Mouse (Mus musculus): ENCODE results near the gene Gpr87.
A peak's percentile ranks its signal among the peaks of the same experiment; 100 is the strongest.

The Gpr87 gene

GRCm38 (mm10) chr3:59194938-59195337 lies at the start of gene Gpr87:
Gene Gpr87 (minus strand): TSS chr3:59195104.
- DNase-seq (ENCODE audit: low spot score) = no peak

DNA sequence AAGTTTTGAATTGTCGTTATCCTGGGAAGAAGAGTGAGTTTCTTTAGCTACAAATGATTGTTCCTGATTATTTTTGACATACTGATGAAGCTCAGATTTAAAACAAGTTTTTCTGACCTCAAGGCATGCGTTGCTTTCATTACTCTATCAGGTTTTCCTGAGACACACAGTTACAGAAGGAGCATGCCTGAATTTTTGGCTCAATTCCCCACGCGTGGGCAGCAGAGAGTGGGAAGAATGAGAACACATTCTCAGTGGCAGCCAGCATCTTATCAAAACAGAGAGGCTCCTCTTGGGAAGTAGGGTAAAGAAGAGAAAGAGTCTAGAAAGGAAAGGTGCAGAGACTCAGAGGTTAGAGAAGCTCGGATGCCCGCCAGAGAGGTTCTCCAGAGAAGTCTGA lies 48.5 kb upstream of the Gpr87 start:
- DNase-seq (ENCODE audit: low spot score) = no peak

DNA sequence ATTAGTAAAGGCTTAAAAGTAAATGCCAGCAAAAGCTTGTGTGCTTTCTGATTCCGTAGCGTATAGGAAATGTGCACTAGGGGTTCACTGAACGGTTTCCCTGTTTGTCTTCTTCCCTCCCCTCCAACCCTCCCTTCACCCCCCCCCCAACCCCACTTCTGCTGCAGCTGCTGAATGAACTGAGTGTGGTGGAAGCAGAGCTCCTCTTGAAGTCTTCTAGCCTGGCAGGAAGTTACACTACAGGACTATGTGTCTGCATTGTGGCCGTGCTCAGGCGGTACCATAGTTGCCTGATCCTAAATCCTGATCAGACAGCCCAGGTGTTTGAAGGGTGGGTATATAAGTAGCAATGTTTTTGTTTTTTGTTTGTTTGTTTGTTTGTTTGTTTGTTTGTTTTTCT lies 40.0 kb upstream of the Gpr87 start:
- no peak for DNase-seq (ENCODE audit: low spot score)

DNA sequence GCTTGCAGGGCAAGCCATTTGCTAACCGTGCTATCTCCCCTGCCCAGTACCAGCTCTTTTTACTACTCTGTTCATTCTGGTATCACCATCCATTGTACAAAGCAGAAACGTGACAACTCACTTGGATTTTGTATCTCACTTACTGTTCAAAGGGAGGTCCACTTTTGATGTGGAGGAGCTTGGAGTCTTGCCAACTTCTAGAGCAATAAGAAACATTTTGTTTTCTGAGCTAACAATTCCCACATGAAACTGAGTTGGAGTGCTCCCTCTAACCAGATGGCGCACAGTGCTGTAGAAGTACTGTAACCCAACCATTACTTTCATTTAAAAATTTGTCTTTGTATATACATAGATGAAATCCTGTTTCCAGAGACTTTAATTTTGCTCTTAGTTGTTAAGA lies 36.0 kb upstream of the Gpr87 start:
- DNase-seq (ENCODE audit: low spot score) = no peak

DNA sequence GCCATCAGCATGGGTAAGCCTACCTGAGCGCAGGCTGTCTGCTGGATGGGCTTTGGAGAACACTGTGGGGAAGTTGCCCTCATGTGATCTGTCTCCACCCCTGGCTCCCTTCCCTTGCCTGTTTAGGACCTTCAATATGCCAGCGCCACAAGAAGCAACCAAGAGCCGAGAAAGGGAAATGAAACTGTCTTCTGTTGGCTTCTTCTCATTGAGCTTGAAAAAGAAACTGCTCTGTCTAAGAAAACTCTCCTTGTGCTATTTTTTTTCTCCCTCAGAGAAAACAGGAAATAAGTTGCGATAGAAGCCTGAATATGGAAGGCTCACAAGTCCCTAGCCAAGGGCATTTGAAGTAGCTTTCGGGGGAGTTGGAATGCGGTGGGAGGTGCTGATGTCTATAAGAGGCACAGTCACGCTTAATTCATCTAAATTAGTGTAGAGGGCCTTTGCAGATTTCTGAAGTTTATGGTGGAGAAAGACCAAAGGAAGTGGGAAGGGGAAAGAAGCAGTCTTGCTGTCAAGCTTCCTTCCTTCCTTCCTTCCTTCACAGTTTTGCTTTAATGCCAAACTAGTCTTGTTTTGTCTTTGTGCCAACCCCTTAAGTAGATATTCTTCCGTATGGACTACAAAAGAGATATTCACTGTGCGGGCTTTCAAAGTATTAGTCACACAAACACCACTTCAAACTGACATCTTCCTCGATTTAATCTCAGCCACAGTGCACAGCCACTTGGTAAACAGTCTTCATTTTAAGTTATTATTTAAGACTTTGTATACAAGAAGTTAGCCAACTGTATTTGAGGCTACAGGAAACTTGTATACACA lies 34.0 kb upstream of the Gpr87 start:
- no peak for DNase-seq (ENCODE audit: low spot score)

GRCm38 (mm10) chr3:59227696-59228095 lies 32.8 kb upstream of the Gpr87 start:
- no peak for DNase-seq (ENCODE audit: low spot score)

GRCm38 (mm10) chr3:59225411-59225810 lies 30.5 kb upstream of the Gpr87 start:
- DNase-seq (ENCODE audit: low spot score) = no peak

DNA sequence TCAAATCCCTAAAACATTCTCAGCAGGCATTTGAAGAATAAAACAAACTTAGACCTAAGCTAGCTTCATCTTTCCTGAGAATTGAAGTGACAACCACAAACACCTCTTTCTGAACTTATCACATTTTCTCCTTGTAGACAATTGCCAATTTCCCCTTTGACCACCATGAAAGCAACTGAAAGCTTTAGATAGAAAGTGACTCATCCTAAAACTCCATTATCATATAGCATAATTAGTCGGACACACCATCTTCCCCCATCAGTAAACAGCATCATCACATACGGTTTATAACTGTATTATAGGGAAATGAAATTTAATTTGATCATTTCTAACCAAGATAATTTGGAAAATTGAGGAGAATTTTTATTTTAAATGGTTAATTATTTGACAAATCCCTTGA lies 27.4 kb upstream of the Gpr87 start:
- DNase-seq (ENCODE audit: low spot score) = no peak

DNA sequence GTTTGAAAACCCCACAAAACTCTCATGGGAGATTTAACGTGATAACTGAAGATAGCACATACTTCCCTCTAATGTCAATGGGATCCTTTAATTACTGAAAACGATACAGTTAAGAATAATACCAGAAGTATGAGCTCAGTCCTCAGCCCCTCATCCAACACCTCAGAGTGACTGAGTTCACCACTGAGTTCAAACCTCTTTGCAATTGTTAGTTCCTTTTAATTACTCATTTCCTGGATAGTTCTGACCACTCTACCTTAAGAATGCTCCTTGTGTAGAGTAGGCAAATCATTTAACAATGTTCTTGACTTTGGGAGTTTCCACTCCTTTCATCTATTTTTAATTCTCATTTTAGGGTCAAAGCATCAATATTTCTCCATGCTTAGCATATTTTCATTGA lies 24.4 kb upstream of the Gpr87 start:
- no peak for DNase-seq (ENCODE audit: low spot score)

DNA sequence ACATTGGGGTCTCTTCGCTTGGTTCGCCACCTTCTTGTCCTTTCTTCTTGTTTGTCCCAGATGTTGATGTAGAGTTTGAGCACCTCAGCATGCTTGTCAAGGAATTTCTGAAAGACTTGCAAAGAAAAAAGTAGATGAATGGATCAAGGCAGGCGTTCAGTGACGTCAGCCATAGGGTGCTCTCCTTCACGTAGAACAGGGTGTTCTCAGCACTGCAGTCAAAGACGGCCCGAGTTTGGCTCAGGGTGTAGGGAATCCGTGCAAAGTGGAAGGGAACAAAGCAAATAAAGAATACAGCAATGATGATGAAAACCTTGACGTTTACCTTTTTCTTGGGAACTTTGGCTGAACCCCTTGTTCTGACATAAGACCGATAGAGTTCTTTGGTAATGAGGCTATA lies 22.3 kb upstream of the Gpr87 start:
- DNase-seq (ENCODE audit: low spot score) = no peak

- no peak for DNase-seq (ENCODE audit: low spot score)
These were observed 17.5 kb upstream of the Gpr87 start for GRCm38 (mm10) chr3:59212404-59212803.

DNA sequence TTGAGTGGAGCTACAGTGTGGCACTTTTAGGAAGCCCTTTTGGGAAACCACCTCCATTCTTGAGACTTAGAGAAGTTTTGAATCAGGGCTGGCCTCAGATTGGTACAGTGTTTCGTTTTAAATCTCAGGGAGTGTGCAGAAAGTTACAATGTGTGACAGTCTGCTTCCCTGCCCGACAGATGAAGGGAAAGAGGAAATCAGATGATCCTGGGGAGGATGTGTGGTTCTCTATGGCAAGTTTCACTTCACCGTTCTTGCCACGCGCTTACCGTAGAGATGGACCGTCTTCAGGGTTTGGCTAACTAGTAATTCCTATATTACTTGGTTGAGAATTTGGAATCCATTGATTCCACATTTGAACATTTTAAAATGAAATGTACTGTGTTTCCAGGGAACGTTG lies 16.9 kb upstream of the Gpr87 start:
- no peak for DNase-seq (ENCODE audit: low spot score)

- DNase-seq (ENCODE audit: low spot score) = no peak
These were observed 15.8 kb upstream of the Gpr87 start, which contains the start of gene P2ry13 for GRCm38 (mm10) chr3:59210727-59211126. Gene P2ry13 (minus strand): TSS chr3:59210882.

DNA sequence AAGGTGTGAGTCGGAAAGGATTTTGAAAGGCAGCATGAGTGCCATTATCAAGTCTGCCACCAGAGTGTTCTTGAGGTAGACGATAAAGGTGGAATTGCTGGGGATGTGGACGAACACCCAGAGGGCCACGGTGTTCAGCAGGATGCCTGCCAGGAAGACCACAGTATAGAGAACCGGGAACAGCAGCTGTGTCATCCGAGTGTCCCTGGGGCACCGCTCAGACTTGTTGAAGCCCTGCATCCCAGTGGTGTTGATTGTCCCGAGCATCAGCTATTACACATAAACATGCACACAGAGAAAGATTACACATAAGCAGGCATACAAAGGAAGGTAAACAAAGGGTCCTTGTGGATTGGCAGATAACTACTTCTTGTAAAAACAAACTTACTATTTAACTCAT lies 15.2 kb upstream of the Gpr87 start:
- DNase-seq (ENCODE audit: low spot score) = no peak

GRCm38 (mm10) chr3:59208650-59209548 lies 14.0 kb upstream of the Gpr87 start:
- peak; percentile 70 for DNase-seq (ENCODE audit: low spot score)

GRCm38 (mm10) chr3:59205941-59206340 lies 11.0 kb upstream of the Gpr87 start:
- DNase-seq (ENCODE audit: low spot score) = no peak

GRCm38 (mm10) chr3:59204719-59205503 lies 10.0 kb upstream of the Gpr87 start:
- DNase-seq (ENCODE audit: low spot score) = no peak

- no peak for DNase-seq (ENCODE audit: low spot score)
These were observed 9.1 kb upstream of the Gpr87 start for GRCm38 (mm10) chr3:59203802-59204520.

- DNase-seq (ENCODE audit: low spot score) = no peak
These were observed 2.5 kb upstream of the Gpr87 start for GRCm38 (mm10) chr3:59197329-59197948.

- no peak for DNase-seq (ENCODE audit: low spot score)
These were observed 805 bp downstream of the Gpr87 start for GRCm38 (mm10) chr3:59194099-59194498.

GRCm38 (mm10) chr3:59191674-59192073 lies 3.2 kb downstream of the Gpr87 start:
- DNase-seq (ENCODE audit: low spot score) = no peak

Data from MN1 (cell line).